Mouse (Mus musculus): ENCODE measurements around the gene Eef1a2. TPM values are rescaled to one million over a fixed set of nuclear protein-coding genes. Genes with fewer than 3 reads are reported as not detected.

Eef1a2 gene
- polyA plus RNA-seq, 1 experiment from 2014 or later: 0.10 TPM

- H3K4me2 ChIP-seq (replicated peaks; ENCODE audit: low read depth, low read length): no peak overlapping the region
- WGBS: 93% methylated on average over 17 of the region's 17 CpGs
- no peak overlapping the region for H3K9ac ChIP-seq (replicated peaks; ENCODE audit: low read length)
- no peak for ATAC-seq (ENCODE audit: low FRiP score, low TSS enrichment)
- no peak overlapping the region for H3K27ac ChIP-seq (ENCODE audit: low read length)
- no peaks in the 10 kb centered on the region for H3K9me3 ChIP-seq (ENCODE audit: low read length)
- H3K27me3 ChIP-seq (ENCODE audit: insufficient read depth, low read length): peaks cover 51% of the 10 kb centered on the region
- no peaks in the 10 kb centered on the region for H3K36me3 ChIP-seq (ENCODE audit: insufficient read depth, low read length)
- peaks cover 5% of the 10 kb centered on the region; the same call in 1 of the 2 replicates for H3K4me1 ChIP-seq (ENCODE audit: insufficient read depth, low read length)
- no peak overlapping the region for H3K4me3 ChIP-seq (ENCODE audit: low read length)
These were observed 4.1 kb downstream of the Eef1a2 start for GRCm38 (mm10) chr2:181152701-181153100.

DNA sequence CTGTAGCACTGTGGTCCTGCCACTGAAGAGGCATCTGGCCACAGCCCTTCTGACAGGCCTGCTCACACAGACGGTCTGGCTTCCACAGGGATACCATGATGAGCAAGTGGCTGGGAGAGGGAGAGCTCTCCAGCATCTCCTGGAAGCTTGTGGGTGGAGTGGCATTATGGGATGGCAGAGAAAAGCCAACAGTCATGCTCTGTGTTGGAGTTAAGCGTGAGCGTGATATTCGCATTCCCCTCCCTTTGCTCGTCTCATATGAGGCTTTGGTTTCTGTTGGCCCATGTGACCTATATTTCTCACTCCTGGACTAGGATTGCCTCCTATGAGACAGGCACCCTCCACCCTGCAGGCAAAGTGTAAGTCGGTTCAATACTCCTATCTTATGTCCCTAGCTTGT is 6.5 kb downstream of the Eef1a2 start:
- H3K4me1 ChIP-seq (ENCODE audit: insufficient read depth, low read length): peaks cover 8% of the 10 kb centered on the region; the same call in 1 of the 2 replicates
- ATAC-seq (ENCODE audit: low FRiP score, low TSS enrichment): no peak
- H3K27ac ChIP-seq (ENCODE audit: low read length): no peak overlapping the region
- no peaks in the 10 kb centered on the region for H3K36me3 ChIP-seq (ENCODE audit: insufficient read depth, low read length)
- H3K27me3 ChIP-seq (ENCODE audit: insufficient read depth, low read length): peaks cover 32% of the 10 kb centered on the region
- 60% methylated on average over 6 of the region's 6 CpGs for WGBS
- H3K9ac ChIP-seq (replicated peaks; ENCODE audit: low read length): no peak overlapping the region
- H3K4me3 ChIP-seq (ENCODE audit: low read length): no peak overlapping the region
- H3K4me2 ChIP-seq (replicated peaks; ENCODE audit: low read depth, low read length): no peak overlapping the region
- H3K9me3 ChIP-seq (ENCODE audit: low read length): no peaks in the 10 kb centered on the region

DNA sequence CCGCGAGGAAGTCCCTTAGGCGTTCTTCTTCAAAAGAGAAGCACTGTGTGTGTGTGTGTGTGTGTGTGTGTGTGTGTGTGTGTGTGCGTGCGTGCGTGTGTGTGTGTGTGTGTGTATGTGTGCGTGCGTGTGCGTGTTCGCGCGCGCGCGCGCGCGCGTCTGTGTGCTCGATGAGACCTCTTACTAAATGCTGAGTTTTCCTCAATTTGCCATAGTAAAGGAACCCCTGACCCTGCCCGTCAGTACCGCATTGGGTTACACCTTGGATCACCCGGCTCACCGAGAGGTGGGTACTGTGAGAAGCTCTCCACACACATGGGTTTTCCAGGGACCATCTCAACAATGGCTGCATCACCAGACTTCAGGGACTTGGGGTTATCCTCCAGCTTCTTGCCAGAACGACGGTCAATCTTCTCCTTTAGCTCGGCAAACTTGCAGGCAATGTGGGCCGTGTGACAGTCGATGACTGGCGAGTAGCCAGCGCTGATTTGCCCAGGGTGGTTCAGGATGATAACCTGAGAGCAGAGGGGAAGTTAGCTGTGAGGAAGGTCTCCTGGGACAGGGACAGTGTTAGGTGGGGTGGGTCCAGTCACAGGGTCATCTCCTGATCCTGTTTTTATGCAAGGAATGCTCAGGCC is 8.4 kb downstream of the Eef1a2 start:
- Histone ChIP-seq H3K9me3 (ENCODE audit: low read length) (no peaks in the 10 kb centered on the region), H3K4me3 (ENCODE audit: low read length) (peak overlapping the region; percentile 46), H3K4me1 (ENCODE audit: insufficient read depth, low read length) (peaks cover 8% of the 10 kb centered on the region; the same call in 1 of the 2 replicates), H3K4me2 (replicated peaks; ENCODE audit: low read depth, low read length) (peak overlapping the region; percentile 64), H3K9ac (replicated peaks; ENCODE audit: low read length) (no peak overlapping the region), H3K36me3 (ENCODE audit: insufficient read depth, low read length) (no peaks in the 10 kb centered on the region), H3K27me3 (ENCODE audit: insufficient read depth, low read length) (peaks cover 26% of the 10 kb centered on the region), H3K27ac (ENCODE audit: low read length) (no peak overlapping the region)
- ATAC-seq (ENCODE audit: low FRiP score, low TSS enrichment): no peak
- 12% methylated on average over 28 of the region's 31 CpGs for WGBS

- ATAC-seq (ENCODE audit: low FRiP score, low TSS enrichment): peak; percentile 29; the same call in 1 of the 2 replicates
- Histone ChIP-seq H3K9me3 (ENCODE audit: low read length) (no peaks in the 10 kb centered on the region), H3K4me1 (ENCODE audit: insufficient read depth, low read length) (peaks cover 8% of the 10 kb centered on the region; the same call in 1 of the 2 replicates), H3K4me2 (replicated peaks; ENCODE audit: low read depth, low read length) (peak overlapping the region; percentile 64), H3K36me3 (ENCODE audit: insufficient read depth, low read length) (no peaks in the 10 kb centered on the region), H3K4me3 (ENCODE audit: low read length) (peak overlapping the region; percentile 46), H3K9ac (replicated peaks; ENCODE audit: low read length) (0 out of 2 replicates have a peak overlapping the region, but pooled peaks have one; percentile 36), H3K27ac (ENCODE audit: low read length) (no peak overlapping the region), H3K27me3 (ENCODE audit: insufficient read depth, low read length) (peaks cover 26% of the 10 kb centered on the region)
- under 1% methylated on average over 61 of the region's 61 CpGs for WGBS
These were observed 9.1 kb downstream of the Eef1a2 start for GRCm38 (mm10) chr2:181147546-181148317.

DNA sequence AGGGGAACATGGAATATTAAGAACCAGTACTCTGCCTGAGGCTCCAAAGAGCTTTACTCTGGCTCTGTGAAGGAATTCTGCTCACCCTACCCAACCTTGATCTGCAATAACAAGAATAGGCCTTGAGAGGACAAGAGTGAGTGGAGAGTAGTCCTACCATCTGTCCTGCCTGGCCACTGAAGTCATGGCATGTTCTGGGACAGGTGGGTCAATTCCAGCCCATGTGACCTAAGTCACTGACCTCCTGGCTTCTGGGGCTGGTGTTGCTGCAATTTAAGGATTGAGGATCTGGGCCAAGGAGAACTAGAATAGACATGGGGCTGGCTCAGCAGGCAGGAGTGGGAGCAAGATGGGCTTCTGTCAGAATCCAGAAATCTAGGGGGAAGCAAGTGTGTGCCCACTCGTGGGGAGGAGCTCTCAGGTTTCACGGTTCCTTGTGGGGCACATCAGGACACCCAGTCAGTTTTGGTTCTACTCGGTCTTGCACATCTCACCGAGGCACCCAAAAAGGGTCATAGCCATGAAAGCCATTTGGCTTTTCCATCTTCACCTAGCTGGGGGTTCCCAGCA is 9.8 kb downstream of the Eef1a2 start:
- H3K4me1 ChIP-seq (ENCODE audit: insufficient read depth, low read length): peaks cover 8% of the 10 kb centered on the region; the same call in 1 of the 2 replicates
- no peak overlapping the region for H3K9ac ChIP-seq (replicated peaks; ENCODE audit: low read length)
- no peaks in the 10 kb centered on the region for H3K36me3 ChIP-seq (ENCODE audit: insufficient read depth, low read length)
- no peak overlapping the region for H3K27ac ChIP-seq (ENCODE audit: low read length)
- H3K9me3 ChIP-seq (ENCODE audit: low read length): no peaks in the 10 kb centered on the region
- WGBS: 55% methylated on average over 4 of the region's 4 CpGs
- peak overlapping the region; percentile 64 for H3K4me2 ChIP-seq (replicated peaks; ENCODE audit: low read depth, low read length)
- H3K4me3 ChIP-seq (ENCODE audit: low read length): no peak overlapping the region
- ATAC-seq (ENCODE audit: low FRiP score, low TSS enrichment): no peak
- H3K27me3 ChIP-seq (ENCODE audit: insufficient read depth, low read length): peaks cover 26% of the 10 kb centered on the region

DNA sequence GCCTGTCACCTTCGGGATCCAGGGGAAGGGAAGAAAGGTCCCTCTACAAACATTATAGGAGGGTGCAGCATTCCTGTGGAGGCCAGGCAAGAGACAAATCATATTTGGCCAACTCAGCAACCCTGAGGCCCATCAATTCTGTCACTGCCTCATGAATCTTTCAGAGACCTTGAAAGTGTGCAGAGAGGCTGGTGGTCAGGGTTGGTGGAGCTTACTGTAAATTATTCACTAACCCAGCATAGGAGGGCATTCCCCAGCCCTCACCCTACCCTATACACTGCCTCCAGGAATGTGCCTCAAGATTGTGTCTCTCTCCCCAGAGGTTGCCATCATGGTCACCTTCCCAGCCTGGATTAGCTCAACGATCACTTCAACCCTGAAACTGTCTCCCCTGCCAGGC is 12.1 kb downstream of the Eef1a2 start:
- peak; percentile 86 for ATAC-seq (ENCODE audit: low FRiP score, low TSS enrichment)
- Histone ChIP-seq H3K9ac (replicated peaks; ENCODE audit: low read length) (no peak overlapping the region), H3K4me3 (ENCODE audit: low read length) (no peak overlapping the region), H3K4me2 (replicated peaks; ENCODE audit: low read depth, low read length) (no peak overlapping the region), H3K9me3 (ENCODE audit: low read length) (no peaks in the 10 kb centered on the region), H3K27me3 (ENCODE audit: insufficient read depth, low read length) (peaks cover 20% of the 10 kb centered on the region), H3K36me3 (ENCODE audit: insufficient read depth, low read length) (no peaks in the 10 kb centered on the region), H3K27ac (ENCODE audit: low read length) (no peak overlapping the region), H3K4me1 (ENCODE audit: insufficient read depth, low read length) (peaks cover 8% of the 10 kb centered on the region; the same call in 1 of the 2 replicates)
- 68% methylated on average over 2 of the region's 2 CpGs for WGBS

DNA sequence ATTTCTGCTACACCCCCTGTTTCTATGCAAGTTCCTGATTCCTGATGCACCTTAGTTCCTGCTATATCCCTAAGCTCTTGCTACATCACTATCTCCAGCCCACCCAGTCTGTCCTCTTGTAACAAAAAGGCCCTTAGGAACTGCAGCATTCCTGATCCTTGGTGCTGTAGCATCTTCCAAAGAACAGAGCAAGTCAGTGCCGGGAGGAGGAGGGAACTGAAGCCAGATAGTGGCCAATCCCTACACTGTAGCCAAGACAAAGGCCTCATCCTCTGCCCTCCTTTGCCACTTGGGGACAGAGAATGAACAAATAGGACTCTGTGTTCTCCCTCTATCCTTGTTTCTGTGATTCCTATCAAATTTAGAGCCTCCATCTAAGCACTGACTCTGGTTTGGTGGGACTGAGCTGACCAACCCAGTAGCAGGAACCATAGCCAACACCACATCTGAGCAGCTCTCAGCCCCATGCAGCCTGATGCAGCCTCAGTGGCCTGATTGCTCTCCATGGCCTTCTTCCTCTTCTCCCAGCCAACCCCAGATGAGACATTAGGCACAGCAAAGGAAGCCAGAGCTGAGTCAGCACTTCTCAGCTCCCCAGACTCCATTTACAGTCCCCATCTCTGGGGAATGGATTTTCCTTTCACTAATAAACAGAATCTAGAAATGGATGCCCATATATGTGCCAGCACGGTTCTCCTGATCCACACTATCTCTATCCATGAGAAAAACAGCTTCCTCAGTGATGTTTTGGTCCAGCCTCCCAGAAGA is 13.1 kb downstream of the Eef1a2 start:
- ATAC-seq (ENCODE audit: low FRiP score, low TSS enrichment): no peak
- Histone ChIP-seq H3K27ac (ENCODE audit: low read length) (no peak overlapping the region), H3K27me3 (ENCODE audit: insufficient read depth, low read length) (peaks cover 10% of the 10 kb centered on the region), H3K9me3 (ENCODE audit: low read length) (no peaks in the 10 kb centered on the region), H3K4me1 (ENCODE audit: insufficient read depth, low read length) (peaks cover 8% of the 10 kb centered on the region; the same call in 1 of the 2 replicates), H3K9ac (replicated peaks; ENCODE audit: low read length) (no peak overlapping the region), H3K4me2 (replicated peaks; ENCODE audit: low read depth, low read length) (no peak overlapping the region), H3K4me3 (ENCODE audit: low read length) (no peak overlapping the region), H3K36me3 (ENCODE audit: insufficient read depth, low read length) (no peaks in the 10 kb centered on the region)
- WGBS: 66% methylated on average over 2 of the region's 2 CpGs

DNA sequence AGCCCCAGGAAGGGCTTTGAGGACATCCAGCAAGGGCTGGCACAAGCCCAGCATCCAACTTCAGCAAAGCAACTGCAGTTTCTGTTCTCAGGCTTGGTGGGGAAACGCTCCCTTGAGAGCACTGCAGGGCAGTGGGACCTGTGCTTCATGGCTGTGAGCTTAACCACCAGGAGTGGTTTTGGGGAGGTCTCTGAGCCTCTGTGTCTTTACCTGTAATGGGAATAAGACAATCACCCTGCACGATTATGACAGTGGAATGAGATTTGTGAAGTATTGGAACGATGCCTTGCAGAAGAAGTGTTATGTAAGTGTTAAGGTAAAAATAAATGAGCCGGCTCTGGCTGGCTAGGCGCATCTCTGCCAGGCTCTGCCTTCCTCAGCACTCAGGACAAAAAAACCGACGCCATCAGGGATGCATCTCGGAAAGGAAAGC is 14.1 kb downstream of the Eef1a2 start:
- WGBS: 60% methylated on average over 8 of the region's 8 CpGs

GRCm38 (mm10) chr2:181139641-181140193 is 17.1 kb downstream of the Eef1a2 start:
- H3K4me3 ChIP-seq (ENCODE audit: low read length): no peak overlapping the region
- H3K27ac ChIP-seq (ENCODE audit: low read length): no peak overlapping the region
- ATAC-seq (ENCODE audit: low FRiP score, low TSS enrichment): no peak
- H3K27me3 ChIP-seq (ENCODE audit: insufficient read depth, low read length): peaks cover 22% of the 10 kb centered on the region
- H3K4me2 ChIP-seq (replicated peaks; ENCODE audit: low read depth, low read length): no peak overlapping the region
- no peaks in the 10 kb centered on the region for H3K36me3 ChIP-seq (ENCODE audit: insufficient read depth, low read length)
- WGBS: 87% methylated on average over 5 of the region's 5 CpGs
- no peak overlapping the region for H3K9ac ChIP-seq (replicated peaks; ENCODE audit: low read length)
- H3K9me3 ChIP-seq (ENCODE audit: low read length): no peaks in the 10 kb centered on the region
- peaks cover 5% of the 10 kb centered on the region for H3K4me1 ChIP-seq (ENCODE audit: insufficient read depth, low read length)

More for the DNA sequence above, 14.1 kb downstream of the Eef1a2 start:
- Histone ChIP-seq H3K27ac (ENCODE audit: low read length) (no peak overlapping the region), H3K4me3 (ENCODE audit: low read length) (no peak overlapping the region), H3K27me3 (ENCODE audit: insufficient read depth, low read length) (peaks cover 5% of the 10 kb centered on the region), H3K4me2 (replicated peaks; ENCODE audit: low read depth, low read length) (no peak overlapping the region), H3K9me3 (ENCODE audit: low read length) (no peaks in the 10 kb centered on the region), H3K4me1 (ENCODE audit: insufficient read depth, low read length) (0 out of 2 replicates have a peak, but pooled peaks cover 4% of the 10 kb centered on the region), H3K9ac (replicated peaks; ENCODE audit: low read length) (no peak overlapping the region), H3K36me3 (ENCODE audit: insufficient read depth, low read length) (no peaks in the 10 kb centered on the region)
- ATAC-seq (ENCODE audit: low FRiP score, low TSS enrichment): no peak
